Mouse (Mus musculus) liver, embryonic 14.5 days (tissue): Measurements from ENCODE around the gene Gstp3.

ENCODE experiments used
- CTCF ChIP-seq: IDR thresholded peaks from 2 replicates; pipeline ENCODE4 v1.5.1; 2016; ENCODE audit warnings: antibody characterized with exemption, low read depth, control low read depth
- EP300 ChIP-seq: IDR thresholded peaks from 2 replicates; pipeline ENCODE4 v1.6.1; 2016; ENCODE audit warnings: antibody characterized with exemption, low read depth

- TF ChIP-seq CTCF: no peak
- TF ChIP-seq EP300: no peak
These were observed 43.3 kb upstream of the Gstp3 start for GRCm38 (mm10) chr19:4102626-4103025.
